Mouse (Mus musculus) midbrain, embryonic 13.5 days (tissue): ENCODE measurements around the gene Pde4c. TPM values are rescaled to one million over a fixed set of nuclear protein-coding genes. Genes with fewer than 3 reads are reported as not detected.

Source experiments
- ATAC-seq: fragments of 200-750 bp; cut with Nextera tagmentation; 2 replicates; pipeline ENCODE4 v1.8.0; 2017; ENCODE audit warnings: mild to moderate bottlenecking, moderate TSS enrichment, moderate library complexity
- H3K27ac ChIP-seq: fragments of 300-500 bp; sonication (generic); 2 replicates; pipeline ENCODE4 v1.5.1; 2015; ENCODE audit warnings: inconsistent platforms, mild to moderate bottlenecking, moderate library complexity
- H3K27me3 ChIP-seq: fragments of 300-500 bp; sonication (generic); 2 replicates; pipeline ENCODE4 v1.6.1; 2015; ENCODE audit warnings: mild to moderate bottlenecking, inconsistent platforms
- H3K36me3 ChIP-seq: fragments of 300-500 bp; sonication (generic); 2 replicates; pipeline ENCODE4 v1.6.1; 2015; ENCODE audit warnings: mild to moderate bottlenecking, inconsistent platforms
- H3K4me1 ChIP-seq: fragments of 300-500 bp; sonication (generic); replicated peaks from 2 replicates; pipeline ENCODE4 v1.6.1; 2015; ENCODE audit warnings: inconsistent platforms
- H3K4me2 ChIP-seq: fragments of 300-500 bp; sonication (generic); replicated peaks from 2 replicates; pipeline ENCODE4 v1.6.1; 2015; ENCODE audit warnings: moderate library complexity, mild to moderate bottlenecking, inconsistent platforms
- H3K4me3 ChIP-seq: fragments of 300-500 bp; sonication (generic); replicated peaks from 2 replicates; pipeline ENCODE4 v1.5.1; 2015; ENCODE audit warnings: mild to moderate bottlenecking, inconsistent platforms
- H3K9ac ChIP-seq: fragments of 300-500 bp; sonication (generic); replicated peaks from 2 replicates; pipeline ENCODE4 v1.6.1; 2015; ENCODE audit warnings: mild to moderate bottlenecking, inconsistent platforms
- H3K9me3 ChIP-seq: fragments of 300-500 bp; sonication (generic); 2 replicates; pipeline ENCODE4 v1.6.1; 2016; ENCODE audit warnings: mild to moderate bottlenecking, inconsistent platforms
- WGBS: fragments of 180-500 bp; shearing (Covaris S2); methylation state at CpG from one replicate; pipeline ENCODE4 v1.1.7; 2015; 5-methylcytosine and 5-hydroxymethylcytosine counted together
- polyA plus RNA-seq: library from polyadenylated mRNA; unstranded; fragments of >200 nt; fragmentation: Nextera tagmentation; extraction: Ambion mirVana; gene quantifications from 2 replicates; pipeline ENCODE4 v1.2.1, GENCODE M21; 2015

Pde4c gene
- polyA plus RNA-seq, 1 experiment from 2014 or later: 0.15 TPM

GRCm38 (mm10) chr8:70774740-70775139 lies 51.2 kb downstream of the Pde4c start:
- Histone ChIP-seq H3K27ac (no peak overlapping the region; the same call in 1 of the 2 replicates), H3K27me3 (no peaks in the 10 kb centered on the region), H3K4me1 (peaks cover 47% of the 10 kb centered on the region), H3K4me3 (peak overlapping the region; percentile 82), H3K4me2 (peak overlapping the region; percentile 87), H3K9me3 (no peaks in the 10 kb centered on the region), H3K9ac (peak overlapping the region; percentile 98), H3K36me3 (peaks cover 67% of the 10 kb centered on the region)
- no peak for ATAC-seq
- WGBS: 96% methylated on average over 18 of the region's 18 CpGs

- H3K9me3 ChIP-seq: no peaks in the 10 kb centered on the region
- no peaks in the 10 kb centered on the region for H3K27me3 ChIP-seq
- H3K36me3 ChIP-seq: peaks cover 67% of the 10 kb centered on the region
- ATAC-seq: no peak
- WGBS: 84% methylated on average over 5 of the region's 5 CpGs
- H3K4me3 ChIP-seq: peak overlapping the region; percentile 82
- no peak overlapping the region for H3K27ac ChIP-seq
- peaks cover 47% of the 10 kb centered on the region for H3K4me1 ChIP-seq
- H3K9ac ChIP-seq: peak overlapping the region; percentile 98
- H3K4me2 ChIP-seq: peak overlapping the region; percentile 87
These were observed 51.7 kb downstream of the Pde4c start for GRCm38 (mm10) chr8:70775227-70775626.

GRCm38 (mm10) chr8:70775851-70776495 lies 52.5 kb downstream of the Pde4c start:
- Histone ChIP-seq H3K27ac (peak overlapping the region; percentile 96), H3K4me3 (peak overlapping the region; percentile 82), H3K9ac (peak overlapping the region; percentile 98), H3K4me2 (peak overlapping the region; percentile 87), H3K36me3 (peaks cover 67% of the 10 kb centered on the region), H3K9me3 (no peaks in the 10 kb centered on the region), H3K4me1 (peaks cover 47% of the 10 kb centered on the region), H3K27me3 (no peaks in the 10 kb centered on the region)
- ATAC-seq: peak; percentile 0; the same call in 1 of the 2 replicates
- 3% methylated on average over 34 of the region's 34 CpGs for WGBS

DNA sequence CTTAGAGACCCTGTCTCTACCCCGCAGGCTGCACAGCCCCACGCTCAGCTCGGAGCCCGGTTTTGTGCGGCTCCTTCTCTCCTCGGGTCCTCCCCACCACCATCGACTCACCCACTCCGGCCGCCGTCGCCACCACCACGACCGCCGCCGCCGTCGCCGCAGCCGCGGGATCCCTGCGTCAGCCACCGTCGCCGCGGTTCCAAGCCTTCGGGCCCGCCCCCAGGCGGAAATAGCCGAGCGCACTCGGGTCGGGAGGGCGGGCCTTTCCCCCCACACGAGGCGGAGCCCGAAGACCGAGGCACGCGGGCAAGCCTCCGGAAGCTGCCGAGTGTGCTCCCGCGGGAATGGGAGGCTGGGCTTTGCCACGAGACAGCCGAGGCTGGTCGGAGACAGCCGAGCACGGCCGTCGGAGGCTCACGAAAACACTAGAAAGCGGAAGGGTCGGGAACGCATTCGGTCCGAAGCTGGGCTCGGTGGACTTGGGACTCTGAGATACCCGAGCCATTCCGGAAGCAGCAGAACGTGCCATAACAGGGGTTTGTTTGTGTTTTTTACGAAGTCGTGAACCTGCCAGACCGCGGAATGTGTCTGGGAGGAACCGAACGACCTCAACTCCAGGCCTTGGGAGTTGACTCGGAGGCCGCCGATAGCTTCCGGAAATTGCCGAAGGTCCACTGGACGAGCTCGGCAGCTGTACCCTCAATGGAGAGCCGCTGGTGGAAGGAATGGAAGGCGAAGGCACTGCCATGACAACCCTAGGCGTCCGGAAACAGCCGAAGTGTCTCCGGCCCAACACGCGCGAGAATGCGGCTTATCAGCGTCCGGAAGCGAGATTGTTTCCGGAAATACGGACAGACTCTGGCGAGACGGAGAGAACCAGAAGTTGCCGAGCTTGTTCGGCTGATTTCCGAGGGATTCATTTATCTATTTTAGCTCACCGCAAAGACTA lies 53.2 kb downstream of the Pde4c start, which contains the start of gene Pik3r2:
Gene Pik3r2, minus strand, starts transcription at position 218 of the 949 bp plus-strand sequence.
- under 1% methylated on average over 94 of the region's 94 CpGs for WGBS
- H3K9ac ChIP-seq: peak within 1 kb of the TSS; percentile 98
- peak; percentile 94 for ATAC-seq
- peaks cover 47% of the 10 kb centered on the region for H3K4me1 ChIP-seq
- H3K4me2 ChIP-seq: peak within 1 kb of the TSS; percentile 87
- peak within 1 kb of the TSS; percentile 82 for H3K4me3 ChIP-seq
- H3K27me3 ChIP-seq: no peaks in the 10 kb centered on the region
- H3K36me3 ChIP-seq: peaks cover 67% of the 10 kb centered on the region
- H3K9me3 ChIP-seq: no peaks in the 10 kb centered on the region
- peak within 1 kb of the TSS; percentile 96 for H3K27ac ChIP-seq

- Histone ChIP-seq H3K4me1 (peaks cover 24% of the 10 kb centered on the region), H3K27ac (no peak overlapping the region), H3K9ac (0 out of 2 replicates have a peak overlapping the region, but pooled peaks have one; percentile 19), H3K9me3 (no peaks in the 10 kb centered on the region), H3K4me3 (no peak overlapping the region), H3K4me2 (no peak overlapping the region), H3K27me3 (no peaks in the 10 kb centered on the region), H3K36me3 (peaks cover 62% of the 10 kb centered on the region)
- no peak for ATAC-seq
- WGBS: 85% methylated on average over 11 of the region's 11 CpGs
These were observed 56.6 kb downstream of the Pde4c start for GRCm38 (mm10) chr8:70780093-70780492.

DNA sequence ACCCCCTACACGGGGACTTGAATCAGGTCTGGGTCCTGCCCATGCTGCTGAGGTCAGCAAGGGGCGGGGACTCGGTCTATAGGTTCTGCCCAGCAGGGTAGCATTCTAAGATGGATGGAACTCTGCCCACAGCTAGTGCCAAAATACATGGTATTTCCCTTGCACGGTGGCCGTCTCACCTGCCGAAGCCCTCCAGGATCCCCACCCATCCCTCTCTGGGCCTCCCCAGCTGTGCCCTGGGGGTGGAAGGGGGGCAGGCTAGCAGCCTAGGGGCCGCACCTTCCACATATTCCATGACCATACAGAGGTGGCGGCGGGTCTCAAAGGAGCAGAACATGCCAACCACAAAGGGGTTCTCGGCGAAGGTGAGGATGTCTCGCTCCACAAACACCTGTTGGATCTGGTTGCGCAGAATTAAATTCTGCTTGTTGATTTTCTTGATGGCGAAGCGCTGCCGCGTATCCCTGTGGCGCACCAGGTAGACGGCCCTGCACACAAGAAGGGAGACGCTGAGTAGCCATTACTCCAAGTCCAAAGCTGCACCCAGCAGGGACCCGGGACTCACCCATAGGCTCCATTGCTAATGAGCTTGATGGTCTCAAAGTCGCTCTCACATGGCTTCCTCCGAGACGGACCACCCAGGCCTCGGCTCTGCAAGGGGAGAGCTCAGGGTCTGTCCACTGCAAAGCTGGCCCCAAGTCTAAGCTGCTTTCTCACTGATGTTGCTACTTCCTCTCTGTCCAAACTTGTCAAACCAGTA lies 63.0 kb downstream of the Pde4c start:
- H3K4me2 ChIP-seq: no peak overlapping the region
- H3K27me3 ChIP-seq: peaks cover 12% of the 10 kb centered on the region; the same call in 1 of the 2 replicates
- H3K36me3 ChIP-seq: peaks cover 73% of the 10 kb centered on the region
- peaks cover 16% of the 10 kb centered on the region for H3K4me1 ChIP-seq
- H3K9ac ChIP-seq: no peak overlapping the region
- WGBS: 86% methylated on average over 25 of the region's 25 CpGs
- H3K9me3 ChIP-seq: no peaks in the 10 kb centered on the region
- no peak overlapping the region for H3K4me3 ChIP-seq
- no peak for ATAC-seq
- no peak overlapping the region for H3K27ac ChIP-seq

DNA sequence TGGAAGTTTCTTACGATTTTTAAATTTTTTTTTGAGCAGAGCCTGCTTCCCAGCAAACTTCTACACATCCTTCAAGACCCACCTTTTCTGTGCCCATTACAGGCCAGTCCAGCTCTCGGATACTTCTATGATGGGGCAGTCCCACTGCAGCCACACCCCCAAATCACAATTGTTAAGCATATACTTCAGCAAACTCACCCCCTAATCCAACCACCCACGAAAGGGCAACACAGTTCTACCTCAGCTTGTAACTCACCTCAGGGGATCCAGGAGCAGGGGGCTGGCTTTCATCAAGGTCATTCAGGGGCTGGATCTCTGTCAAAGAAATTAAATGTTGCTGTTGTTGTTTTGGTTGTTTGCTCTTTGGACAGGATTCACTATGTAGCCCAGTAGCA lies 63.5 kb downstream of the Pde4c start:
- Histone ChIP-seq H3K9me3 (no peaks in the 10 kb centered on the region), H3K4me2 (no peak overlapping the region), H3K4me1 (peaks cover 21% of the 10 kb centered on the region), H3K9ac (no peak overlapping the region), H3K27ac (no peak overlapping the region), H3K36me3 (peaks cover 68% of the 10 kb centered on the region), H3K4me3 (no peak overlapping the region), H3K27me3 (peaks cover 12% of the 10 kb centered on the region; the same call in 1 of the 2 replicates)
- no peak for ATAC-seq
- WGBS: 93% methylated on average over 3 of the region's 3 CpGs

- Histone ChIP-seq H3K9me3 (no peaks in the 10 kb centered on the region), H3K36me3 (peaks cover 63% of the 10 kb centered on the region), H3K4me3 (no peak overlapping the region), H3K9ac (peak overlapping the region; percentile 33; the same call in 1 of the 2 replicates), H3K4me1 (peaks cover 28% of the 10 kb centered on the region), H3K27me3 (peaks cover 12% of the 10 kb centered on the region; the same call in 1 of the 2 replicates), H3K27ac (no peak overlapping the region), H3K4me2 (0 out of 2 replicates have a peak overlapping the region, but pooled peaks have one; percentile 5)
- WGBS: 19% methylated on average over 30 of the region's 30 CpGs
- ATAC-seq: no peak
These were observed 64.6 kb downstream of the Pde4c start for GRCm38 (mm10) chr8:70787941-70788667.

GRCm38 (mm10) chr8:70789046-70789445 lies 65.5 kb downstream of the Pde4c start:
- 87% methylated on average over 10 of the region's 10 CpGs for WGBS
- H3K4me2 ChIP-seq: no peak overlapping the region

GRCm38 (mm10) chr8:70790846-70791245 lies 67.3 kb downstream of the Pde4c start:
- Histone ChIP-seq H3K27me3 (peaks cover 21% of the 10 kb centered on the region), H3K9ac (peak overlapping the region; percentile 77), H3K27ac (no peak overlapping the region), H3K4me1 (peaks cover 38% of the 10 kb centered on the region), H3K9me3 (no peaks in the 10 kb centered on the region), H3K4me3 (0 out of 2 replicates have a peak overlapping the region, but pooled peaks have one; percentile 57), H3K36me3 (peaks cover 36% of the 10 kb centered on the region), H3K4me2 (peak overlapping the region; percentile 77)
- WGBS: 68% methylated on average over 8 of the region's 8 CpGs
- ATAC-seq: no peak

More at GRCm38 (mm10) chr8:70789046-70789445, 65.5 kb downstream of the Pde4c start:
- Histone ChIP-seq H3K9ac (0 out of 2 replicates have a peak overlapping the region, but pooled peaks have one; percentile 30), H3K27me3 (peaks cover 12% of the 10 kb centered on the region; the same call in 1 of the 2 replicates), H3K9me3 (no peaks in the 10 kb centered on the region), H3K4me3 (no peak overlapping the region), H3K27ac (no peak overlapping the region), H3K36me3 (peaks cover 54% of the 10 kb centered on the region), H3K4me1 (peaks cover 34% of the 10 kb centered on the region)
- no peak for ATAC-seq

DNA sequence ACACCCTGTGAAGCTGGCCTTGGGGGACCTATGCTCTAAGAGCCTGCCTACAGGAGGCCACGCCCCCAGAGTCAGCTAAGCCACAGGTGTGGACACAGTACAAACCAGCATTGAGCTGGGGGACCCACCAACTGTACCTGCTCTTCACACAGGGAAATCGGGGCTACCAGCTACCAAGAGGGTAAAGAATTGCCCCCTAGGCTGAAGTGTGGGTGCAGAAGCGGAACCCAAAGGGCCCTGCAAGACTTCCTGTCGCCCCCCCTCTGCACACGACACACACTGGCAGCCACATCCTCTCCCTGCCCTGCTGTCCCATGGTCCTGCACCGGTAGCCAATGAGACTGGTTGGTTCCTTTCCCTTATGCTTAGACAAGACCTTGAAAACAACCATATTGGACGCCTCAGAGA lies 67.8 kb downstream of the Pde4c start:
- ATAC-seq: no peak
- Histone ChIP-seq H3K9ac (peak overlapping the region; percentile 77), H3K4me1 (peaks cover 40% of the 10 kb centered on the region), H3K27me3 (peaks cover 25% of the 10 kb centered on the region), H3K36me3 (peaks cover 31% of the 10 kb centered on the region), H3K4me3 (peak overlapping the region; percentile 57; the same call in 1 of the 2 replicates), H3K27ac (no peak overlapping the region), H3K4me2 (peak overlapping the region; percentile 77), H3K9me3 (no peaks in the 10 kb centered on the region)
- WGBS: 83% methylated on average over 7 of the region's 7 CpGs
